Mouse (Mus musculus) embryonic fibroblast, embryonic 13.5 days (primary cell): ENCODE data around the gene Tnf.

ENCODE experiments used
- CTCF ChIP-seq: IDR thresholded peaks from 2 replicates; pipeline ENCODE4 v1.5.1; 2011; ENCODE audit warnings: mild to moderate bottlenecking, control low read depth, low read length, moderate library complexity, borderline replicate concordance; ENCODE audit not compliant: insufficient read depth
- POLR2A ChIP-seq: IDR thresholded peaks from 2 replicates; pipeline ENCODE4 v1.6.1; 2011; ENCODE audit warnings: low read depth, mild to moderate bottlenecking, control low read depth, low read length, moderate library complexity

GRCm38 (mm10) chr17:35198029-35198428 lies 3.8 kb downstream of the Tnf start:
- no peak for TF ChIP-seq CTCF
- no peak for TF ChIP-seq POLR2A
